Mouse (Mus musculus) spleen, adult 2 months (tissue): Measurements from ENCODE around the gene Sptlc2. TPM values are rescaled to one million over a fixed set of nuclear protein-coding genes. Genes with fewer than 3 reads are reported as not detected.

Source experiments
- DNase-seq, 2 experiments: peaks; one replicate each; pipeline versions ENCODE4 v3.0.0 to v3.0.0-alpha.2; 2012 to 2021; ENCODE audit warnings: low spot score in 2 of 2, low read depth in 1 of 2
- H3K27ac ChIP-seq: fragments of 200-500 bp; 2 replicates; pipeline ENCODE4 v1.5.1; 2012; ENCODE audit warnings: low read length, inconsistent platforms; ENCODE audit not compliant: insufficient read depth
- H3K27me3 ChIP-seq: fragments of 200-500 bp; 2 replicates; pipeline ENCODE4 v1.6.1; 2012; ENCODE audit warnings: mild to moderate bottlenecking, moderate library complexity, low read length, inconsistent platforms; ENCODE audit not compliant: control insufficient read depth, insufficient read depth
- H3K36me3 ChIP-seq: fragments of 200-500 bp; 2 replicates; pipeline ENCODE4 v1.6.1; 2012; ENCODE audit warnings: mild to moderate bottlenecking, low read length, inconsistent platforms; ENCODE audit not compliant: control insufficient read depth, insufficient read depth
- H3K4me1 ChIP-seq: fragments of 200-500 bp; 2 replicates; pipeline ENCODE4 v1.6.1; 2011; ENCODE audit warnings: inconsistent platforms; ENCODE audit not compliant: control insufficient read depth, insufficient read depth, insufficient read length
- H3K4me3 ChIP-seq: fragments of 200-500 bp; 2 replicates; pipeline ENCODE4 v1.5.1; 2011; ENCODE audit warnings: mild to moderate bottlenecking, inconsistent platforms; ENCODE audit not compliant: insufficient read depth, insufficient read length; ENCODE audit errors: extremely low read depth
- CTCF ChIP-seq: fragments of 200-500 bp; IDR thresholded peaks from 2 replicates; pipeline ENCODE4 v1.5.1; 2011; ENCODE audit warnings: mild to moderate bottlenecking, inconsistent platforms; ENCODE audit not compliant: insufficient read depth, insufficient read length, insufficient replicate concordance; ENCODE audit errors: extremely low read depth
- POLR2A ChIP-seq: fragments of 200-500 bp; IDR thresholded peaks from 2 replicates; pipeline ENCODE4 v1.6.1; 2011; ENCODE audit warnings: low read depth, low read length, inconsistent platforms
- WGBS: fragments of 180-500 bp; shearing (Covaris S2); methylation state at CpG from one replicate; pipeline ENCODE4 v1.1.7; 2018; 5-methylcytosine and 5-hydroxymethylcytosine counted together
- polyA plus RNA-seq: library from polyadenylated mRNA; depleted of rRNA; stranded (reverse); fragments of >200 nt; gene quantifications from 2 replicates; pipeline ENCODE4 v1.2.3, GENCODE M21; 2012

The Sptlc2 gene
- polyA plus RNA-seq, 1 experiment = 7.5 TPM

DNA sequence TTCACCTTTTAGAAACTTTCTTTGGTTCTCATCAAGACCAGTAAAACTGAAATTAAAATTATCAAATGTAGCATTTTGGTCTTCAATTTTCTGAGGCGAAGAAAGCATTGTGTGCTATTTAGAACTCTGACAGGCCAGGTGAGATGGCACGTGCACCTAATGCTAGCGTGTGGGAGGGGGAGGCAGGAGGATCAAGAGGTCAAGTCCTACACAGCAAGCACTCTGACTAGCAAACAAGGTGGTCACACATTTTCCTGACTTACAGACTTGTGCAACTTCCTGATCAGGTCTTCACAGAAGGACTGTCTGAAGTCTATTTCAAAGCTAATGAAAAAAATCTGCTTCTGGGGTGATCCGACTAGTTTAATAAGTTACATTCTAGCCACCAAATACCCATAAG lies 50.1 kb downstream of the Sptlc2 start:
- TF ChIP-seq POLR2A (no peak), CTCF (no peak)
- Histone ChIP-seq H3K4me3 (no peak overlapping the region), H3K4me1 (no peaks in the 10 kb centered on the region), H3K36me3 (peaks cover 18% of the 10 kb centered on the region), H3K27ac (no peak overlapping the region), H3K27me3 (no peaks in the 10 kb centered on the region)
- no peak for DNase-seq
- WGBS = 91% methylated on average over 4 of the region's 4 CpGs

DNA sequence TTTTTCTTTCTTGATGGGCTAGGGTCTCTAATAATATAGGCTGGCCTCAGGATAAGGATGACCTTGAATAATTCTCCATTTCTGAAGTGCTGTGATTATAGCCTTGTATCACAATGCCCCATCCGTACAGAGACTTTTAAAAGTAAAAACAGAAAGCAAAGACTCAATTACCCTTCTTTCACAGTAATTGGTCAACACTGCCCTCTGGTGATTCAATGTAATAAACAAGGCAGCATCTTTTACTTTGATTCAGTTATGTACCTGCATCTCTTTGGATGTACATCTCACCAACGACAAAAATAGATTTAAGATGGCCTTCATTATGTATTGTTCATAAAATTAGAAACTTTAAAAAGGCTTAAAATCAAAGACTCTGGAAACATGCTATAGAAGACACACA lies 53.3 kb downstream of the Sptlc2 start:
- DNase-seq = peak in 1 of 2 experiments; percentile 2
- TF ChIP-seq POLR2A (no peak), CTCF (no peak)
- Histone ChIP-seq H3K27ac (no peak overlapping the region), H3K4me1 (no peaks in the 10 kb centered on the region), H3K27me3 (no peaks in the 10 kb centered on the region), H3K4me3 (no peak overlapping the region), H3K36me3 (peaks cover 14% of the 10 kb centered on the region)
- WGBS = 34% methylated on average over 2 of the region's 2 CpGs

DNA sequence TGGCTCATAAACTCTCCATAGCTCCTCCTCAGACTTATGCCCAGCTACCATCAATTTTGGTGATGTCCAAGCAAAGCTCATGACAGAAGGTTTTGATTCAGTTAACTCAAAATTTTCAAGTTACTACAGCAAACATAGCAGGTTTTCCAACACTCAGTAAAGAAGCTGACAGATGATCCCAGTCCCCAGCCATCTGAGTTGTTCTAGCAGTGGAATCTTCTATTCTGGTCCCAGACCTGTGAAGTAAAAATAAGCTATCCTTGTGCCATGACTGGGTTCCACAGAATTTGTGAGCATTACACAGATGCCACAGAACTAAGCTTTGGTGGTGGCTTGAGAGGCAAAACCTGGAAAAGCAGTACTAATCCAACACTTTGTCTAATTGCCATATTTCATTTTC lies 54.4 kb downstream of the Sptlc2 start:
- DNase-seq = no peak
- H3K4me1 ChIP-seq = no peaks in the 10 kb centered on the region
- H3K36me3 ChIP-seq = peaks cover 14% of the 10 kb centered on the region
- TF ChIP-seq POLR2A (no peak), CTCF (no peak)
- H3K27me3 ChIP-seq = no peaks in the 10 kb centered on the region
- no peak overlapping the region for H3K27ac ChIP-seq
- no peak overlapping the region for H3K4me3 ChIP-seq

DNA sequence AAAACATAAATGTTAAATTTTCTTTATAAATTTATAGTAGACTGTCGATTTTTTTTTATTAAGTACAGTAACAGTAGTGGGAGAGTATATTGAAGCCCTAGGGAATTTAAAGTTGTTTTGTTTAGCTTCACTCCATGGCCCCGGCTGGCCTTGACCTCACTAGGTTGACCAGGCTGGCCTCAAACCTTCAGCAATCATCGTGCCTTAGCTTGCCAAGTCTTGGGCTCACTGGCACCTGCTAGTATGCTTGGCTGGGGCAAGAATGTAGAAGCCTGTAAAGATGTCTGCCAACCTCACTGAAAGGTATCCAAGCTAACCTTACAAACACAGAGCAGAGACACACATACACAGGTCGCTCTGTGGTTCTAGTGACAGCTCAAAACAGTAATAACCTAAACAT lies 55.6 kb downstream of the Sptlc2 start:
- Histone ChIP-seq H3K27me3 (no peaks in the 10 kb centered on the region), H3K27ac (no peak overlapping the region), H3K4me1 (no peaks in the 10 kb centered on the region), H3K4me3 (no peak overlapping the region), H3K36me3 (peaks cover 13% of the 10 kb centered on the region)
- 87% methylated on average over 4 of the region's 4 CpGs for WGBS
- no peak for DNase-seq
- TF ChIP-seq POLR2A (no peak), CTCF (no peak)

DNA sequence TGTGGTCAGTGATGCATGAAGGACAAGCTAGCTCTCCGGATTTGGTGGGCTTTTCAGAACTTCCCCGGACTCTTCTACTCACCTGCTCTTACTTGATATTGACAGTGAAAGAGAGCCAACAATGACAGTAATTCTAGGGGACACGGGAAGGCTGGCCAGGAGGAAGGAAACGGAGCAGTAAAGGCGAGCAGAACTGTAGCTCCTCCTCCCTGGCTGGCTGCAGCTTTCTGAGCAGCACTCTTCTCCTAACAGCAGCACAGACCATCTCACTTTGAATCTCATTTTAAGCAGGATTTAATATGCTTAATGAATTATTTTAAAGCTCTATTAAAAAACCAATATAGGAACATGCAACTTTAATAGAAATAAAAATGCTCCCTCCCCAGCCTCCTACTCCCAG lies 56.2 kb downstream of the Sptlc2 start:
- no peak for DNase-seq
- WGBS = 50% methylated on average over 5 of the region's 5 CpGs
- no peaks in the 10 kb centered on the region for H3K4me1 ChIP-seq
- peaks cover 12% of the 10 kb centered on the region for H3K36me3 ChIP-seq
- TF ChIP-seq CTCF (no peak), POLR2A (no peak)
- no peaks in the 10 kb centered on the region for H3K27me3 ChIP-seq
- H3K27ac ChIP-seq = no peak overlapping the region
- no peak overlapping the region for H3K4me3 ChIP-seq

DNA sequence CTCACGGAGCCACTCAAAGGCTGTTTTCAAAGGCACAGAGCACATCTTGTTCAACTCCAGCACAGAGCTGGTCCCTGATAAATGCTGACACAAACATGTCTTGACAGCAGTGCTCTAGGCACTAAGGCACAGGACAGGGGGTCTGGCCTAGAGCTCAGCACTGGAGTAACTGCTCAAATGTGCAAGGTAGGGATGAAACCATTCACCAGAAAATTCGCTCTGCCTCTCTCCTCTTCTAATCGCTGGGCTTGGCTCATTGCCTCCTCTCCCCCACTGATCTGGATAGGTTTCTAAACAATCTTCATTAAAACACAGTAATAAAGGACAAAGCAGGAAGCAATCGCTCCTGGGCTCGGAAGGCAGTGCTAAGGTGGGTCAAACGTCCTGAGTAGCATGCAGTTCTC lies 57.1 kb downstream of the Sptlc2 start:
- WGBS = 75% methylated on average over 6 of the region's 6 CpGs
- no peak overlapping the region for H3K4me3 ChIP-seq
- DNase-seq = no peak
- H3K36me3 ChIP-seq = peaks cover 11% of the 10 kb centered on the region
- no peaks in the 10 kb centered on the region for H3K27me3 ChIP-seq
- H3K27ac ChIP-seq = no peak overlapping the region
- no peak for TF ChIP-seq POLR2A
- TF ChIP-seq CTCF = no peak
- H3K4me1 ChIP-seq = no peaks in the 10 kb centered on the region

DNA sequence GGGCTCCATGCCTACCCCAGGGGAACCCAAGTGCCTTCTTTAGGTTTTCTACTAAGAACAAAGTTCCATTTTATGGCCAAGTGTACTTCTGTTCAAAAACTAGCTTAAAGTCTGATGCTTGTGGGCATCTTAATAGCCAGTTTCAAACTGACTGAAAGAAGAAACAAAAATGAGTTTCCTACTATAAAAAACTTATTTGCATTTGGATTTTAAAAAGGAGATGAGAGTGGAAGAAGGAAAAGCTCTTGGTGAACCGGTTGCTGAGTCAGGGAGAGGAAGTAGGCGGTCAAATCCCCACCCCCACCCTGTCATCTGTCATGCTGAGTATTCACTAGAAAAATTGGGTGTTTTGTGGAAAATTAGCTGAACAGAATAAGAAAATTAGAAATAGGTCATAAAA lies 57.9 kb downstream of the Sptlc2 start:
- 39% methylated on average over 2 of the region's 2 CpGs for WGBS
- DNase-seq = no peak
- Histone ChIP-seq H3K27ac (no peak overlapping the region), H3K36me3 (peaks cover 8% of the 10 kb centered on the region), H3K4me3 (no peak overlapping the region), H3K27me3 (no peaks in the 10 kb centered on the region), H3K4me1 (no peaks in the 10 kb centered on the region)
- TF ChIP-seq CTCF (no peak), POLR2A (no peak)

DNA sequence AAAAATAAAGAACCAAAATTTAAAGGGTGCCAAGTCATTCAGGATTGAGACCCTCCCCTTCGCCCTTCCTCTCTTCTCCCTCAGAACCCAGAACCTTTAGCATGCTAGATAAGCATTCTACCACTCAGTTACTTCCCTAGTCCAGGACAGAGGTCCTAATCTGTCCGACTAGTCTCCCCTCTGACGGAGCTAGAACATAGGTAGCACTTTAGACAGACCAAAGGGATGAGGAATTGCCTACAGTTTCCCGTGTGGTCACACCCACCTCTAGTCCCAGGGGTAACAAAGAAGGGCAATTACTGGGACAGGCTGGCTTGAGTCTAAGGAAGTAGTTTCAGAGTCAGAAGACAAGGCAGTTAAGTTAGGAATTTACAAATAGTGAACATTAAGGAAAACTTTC lies 60.1 kb downstream of the Sptlc2 start:
- no peak for TF ChIP-seq POLR2A
- TF ChIP-seq CTCF = no peak
- no peaks in the 10 kb centered on the region for H3K4me1 ChIP-seq
- no peak overlapping the region for H3K27ac ChIP-seq

More for the DNA sequence above, 60.1 kb downstream of the Sptlc2 start:
- H3K4me3 ChIP-seq = no peak overlapping the region
- no peaks in the 10 kb centered on the region for H3K27me3 ChIP-seq
- 76% methylated on average over 4 of the region's 4 CpGs for WGBS
- no peak for DNase-seq
- H3K36me3 ChIP-seq = peaks cover 8% of the 10 kb centered on the region
